Mouse (Mus musculus) 3T3-L1 (cell line): Measurements from ENCODE around the gene Ttc28.

Experiments
- DNase-seq: peaks from one replicate; pipeline ENCODE4 v3.0.0-alpha.2; 2015; ENCODE audit warnings: low read depth, low spot score

Gene Ttc28

GRCm38 (mm10) chr5:111085849-111086248, 206.2 kb downstream of the Ttc28 start:
- DNase-seq = no peak

DNA sequence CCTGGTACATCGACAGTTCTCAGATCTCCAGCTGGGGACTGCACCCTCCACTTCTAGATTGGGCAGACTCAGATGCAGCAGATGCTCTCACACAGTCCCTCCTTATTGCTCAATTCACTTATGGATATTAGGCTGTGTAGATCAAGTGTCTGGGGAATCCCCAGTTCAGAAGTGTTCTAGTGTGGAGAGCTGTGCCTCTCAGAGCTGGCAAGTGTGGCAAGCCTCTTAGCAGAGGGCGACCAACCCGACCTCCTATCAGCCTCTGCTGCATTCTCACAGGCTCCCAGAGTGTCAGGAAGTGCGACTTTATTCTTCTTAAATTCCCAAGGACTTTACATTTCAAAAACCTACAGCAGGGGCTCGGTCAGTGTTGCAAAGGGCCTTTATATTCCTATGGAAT, 217.1 kb downstream of the Ttc28 start:
- no peak for DNase-seq

DNA sequence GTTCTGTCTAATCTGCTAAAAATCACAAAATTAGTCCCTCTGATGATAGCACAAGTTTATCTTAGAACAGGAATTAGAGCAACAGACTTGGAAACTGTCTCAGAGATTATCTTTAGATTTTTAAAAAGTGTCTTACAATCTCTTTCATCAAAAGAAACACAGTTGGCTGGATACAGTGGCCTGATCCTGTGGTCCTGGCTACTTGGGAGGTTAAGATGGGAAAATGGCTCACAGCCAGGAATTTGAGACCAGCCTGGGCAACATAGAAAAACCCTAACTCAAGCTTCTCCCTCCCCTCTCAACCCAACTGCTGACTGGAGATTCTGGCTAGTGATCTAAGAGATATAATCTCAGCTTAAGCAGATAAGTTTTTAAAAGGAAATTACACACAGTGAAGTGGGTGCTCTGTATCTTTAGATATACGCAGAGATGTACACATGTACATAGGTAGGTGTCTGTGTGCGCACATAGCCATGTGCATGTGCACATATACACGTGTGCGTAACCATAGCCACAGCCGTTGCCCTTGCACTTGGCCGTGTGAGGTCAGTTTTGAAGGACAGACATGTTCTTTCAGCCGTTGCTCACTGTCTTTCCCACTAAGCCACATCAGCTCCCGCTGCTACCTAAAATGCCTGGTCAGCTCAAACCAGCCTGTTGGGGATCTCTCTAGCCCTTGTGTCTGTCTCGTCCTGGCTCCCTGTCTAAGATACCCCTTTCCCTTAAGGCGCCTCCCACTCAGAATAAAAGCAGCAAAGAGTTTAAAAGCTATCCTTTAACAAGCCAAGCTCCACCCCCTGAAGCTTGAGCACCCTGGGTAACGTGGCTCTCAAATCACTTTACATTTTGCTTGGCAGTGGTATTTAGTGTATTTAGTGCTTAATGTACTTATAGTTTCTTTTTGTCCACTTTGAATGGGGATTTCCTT, 217.9 kb downstream of the Ttc28 start:
- DNase-seq = no peak

GRCm38 (mm10) chr5:111098516-111099274, 219.1 kb downstream of the Ttc28 start:
- peak; percentile 65 for DNase-seq

GRCm38 (mm10) chr5:111100585-111100984, 221.0 kb downstream of the Ttc28 start:
- no peak for DNase-seq

GRCm38 (mm10) chr5:111101383-111101932, 221.9 kb downstream of the Ttc28 start:
- DNase-seq = no peak

DNA sequence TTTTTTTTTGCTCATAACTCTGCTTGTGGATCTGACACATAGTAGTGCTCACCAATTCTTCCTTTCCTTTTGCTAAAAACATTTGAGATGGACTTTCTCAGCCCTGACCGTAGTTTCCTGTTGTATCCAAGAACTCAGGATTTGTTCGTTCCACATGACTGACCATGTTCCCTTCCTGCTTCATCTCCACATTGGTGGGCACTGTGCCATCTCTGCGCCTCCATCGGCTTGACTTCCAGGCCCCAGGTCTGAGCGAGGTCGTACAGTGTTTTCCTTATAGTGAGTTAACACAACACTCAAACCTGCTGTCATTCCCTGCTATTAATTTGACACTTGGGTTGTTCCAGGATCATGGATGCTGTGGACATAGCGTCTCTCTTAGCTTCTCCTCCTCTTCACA, 225.2 kb downstream of the Ttc28 start:
- no peak for DNase-seq

DNA sequence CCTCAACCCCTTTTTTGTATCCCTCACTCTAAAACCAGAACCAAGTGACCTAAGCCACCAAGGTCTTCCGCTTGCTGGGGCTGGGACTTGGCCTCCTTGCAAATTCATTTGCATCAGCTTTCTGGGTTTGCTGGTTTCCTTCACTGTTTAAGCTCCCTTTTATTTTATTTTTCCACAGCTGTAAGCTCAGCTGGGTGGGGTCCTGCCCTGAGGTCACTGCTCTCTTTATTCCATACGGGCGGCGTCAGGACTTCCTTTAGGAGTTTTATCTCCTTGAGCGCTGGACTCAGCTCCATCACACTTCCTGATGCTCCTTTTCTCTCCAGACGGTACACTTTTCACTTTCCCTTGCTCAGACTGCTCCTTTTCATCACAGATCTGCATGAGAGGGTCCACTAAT, 231.8 kb downstream of the Ttc28 start:
- no peak for DNase-seq

DNA sequence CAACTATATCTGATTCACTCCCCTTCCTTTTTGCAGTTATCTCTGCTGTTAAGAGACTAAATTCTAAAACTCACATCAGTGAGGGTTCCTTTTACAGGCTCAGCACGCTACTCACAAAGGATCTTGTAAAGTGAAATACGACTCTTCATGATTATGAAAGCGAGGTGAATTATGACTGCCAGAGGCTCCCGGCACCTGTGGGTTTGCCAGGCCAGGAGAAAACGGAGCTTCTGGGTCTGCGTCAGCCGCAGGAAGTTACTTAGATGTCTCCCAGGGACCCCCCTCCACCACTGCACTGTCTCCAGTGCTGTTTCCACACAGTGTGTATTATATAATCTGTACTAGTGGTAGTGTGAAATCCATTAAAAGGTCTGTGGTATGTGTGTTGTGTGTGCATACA, 233.6 kb downstream of the Ttc28 start:
- no peak for DNase-seq

DNA sequence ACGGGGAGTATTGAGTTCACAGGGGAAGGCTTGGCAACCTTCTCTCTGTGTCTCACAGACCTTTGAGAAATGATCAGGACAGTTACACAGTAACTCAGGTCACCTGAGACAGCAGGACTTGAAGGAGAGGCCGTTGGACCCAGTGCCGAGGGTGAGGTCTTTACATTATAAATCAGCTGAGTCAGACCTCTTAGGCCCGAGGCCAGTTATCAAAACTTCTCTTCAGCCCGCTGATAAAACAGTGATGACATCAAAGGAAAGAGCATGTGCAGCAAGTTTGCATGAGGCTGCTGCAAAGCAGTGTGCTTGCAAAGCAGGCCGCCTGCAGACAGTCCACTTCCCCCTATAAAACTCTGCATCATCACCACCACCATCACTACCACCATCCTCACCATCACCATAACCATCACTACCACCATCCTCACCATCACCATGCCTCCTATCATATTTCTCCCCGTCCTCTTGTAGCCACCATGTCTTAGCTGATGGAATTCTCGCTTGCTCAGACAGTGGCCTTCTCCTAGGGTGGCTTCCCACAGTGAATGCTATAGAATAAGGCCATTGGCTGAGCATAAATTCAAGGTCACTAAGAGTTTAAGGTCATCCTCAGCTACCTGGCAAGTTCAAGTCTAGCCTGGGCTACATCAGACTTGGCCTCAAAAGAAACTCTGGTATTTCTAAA, 234.2 kb downstream of the Ttc28 start:
- DNase-seq = no peak

GRCm38 (mm10) chr5:111114597-111114996, 235.0 kb downstream of the Ttc28 start:
- no peak for DNase-seq

DNA sequence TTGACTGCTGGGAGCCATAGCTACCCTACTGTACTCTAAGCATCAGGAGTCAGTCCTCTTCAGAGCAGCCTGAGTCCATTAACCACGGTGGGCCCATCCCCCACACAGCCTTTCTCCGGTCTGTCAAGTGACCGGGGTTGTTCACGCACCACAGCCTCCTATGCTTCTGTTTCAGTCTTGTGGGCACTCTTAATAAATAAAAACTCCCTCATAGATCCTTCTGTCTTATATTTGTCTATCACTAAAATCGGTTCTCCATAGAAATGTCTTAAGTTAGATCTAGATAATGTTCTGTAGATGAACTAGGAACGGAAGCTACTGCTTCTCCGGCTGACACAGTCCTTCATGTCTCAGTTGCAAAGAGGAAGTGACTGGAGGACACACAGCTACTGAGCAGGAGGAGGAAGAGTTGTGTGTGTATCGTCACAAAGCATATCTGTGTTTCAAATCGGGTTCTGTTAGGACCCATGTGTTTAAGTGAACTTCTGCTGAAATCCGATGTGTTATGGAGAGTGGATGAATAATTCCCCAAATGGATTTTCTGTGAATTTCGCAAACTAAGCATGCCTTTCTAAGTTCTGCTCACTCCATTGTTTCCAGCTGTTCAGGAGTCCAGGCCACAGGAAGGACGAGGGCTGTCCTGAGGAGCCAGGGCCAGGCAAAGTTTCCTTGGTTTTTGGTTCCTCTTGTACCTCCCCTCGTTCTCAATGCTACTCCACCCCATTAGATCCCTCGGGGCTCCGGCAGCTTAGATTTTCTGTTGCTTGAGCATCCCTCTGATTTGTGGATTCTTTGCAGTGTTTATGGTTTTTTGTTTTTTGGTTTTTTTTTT, 236.1 kb downstream of the Ttc28 start:
- no peak for DNase-seq

DNA sequence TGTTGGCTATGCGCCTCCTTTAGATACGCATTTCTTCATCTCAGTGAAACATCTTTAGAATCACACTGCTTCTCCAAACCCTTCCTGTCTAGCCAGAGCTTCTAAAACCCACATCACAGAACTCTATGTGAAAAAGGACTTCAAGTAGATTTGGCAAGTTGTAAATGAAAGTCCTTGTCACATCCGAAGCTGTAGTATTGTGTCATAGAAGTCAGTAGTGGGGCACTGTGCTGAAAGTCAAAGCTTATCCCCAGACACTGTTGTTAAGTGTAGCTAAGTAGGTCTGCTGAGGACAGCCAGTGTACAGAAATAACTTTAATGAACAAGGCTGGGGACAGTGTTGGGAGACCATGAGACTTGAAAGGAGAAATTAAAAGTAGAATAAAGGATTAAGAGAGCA, 240.2 kb downstream of the Ttc28 start:
- no peak for DNase-seq

GRCm38 (mm10) chr5:111120298-111120697, 240.7 kb downstream of the Ttc28 start:
- DNase-seq = no peak

DNA sequence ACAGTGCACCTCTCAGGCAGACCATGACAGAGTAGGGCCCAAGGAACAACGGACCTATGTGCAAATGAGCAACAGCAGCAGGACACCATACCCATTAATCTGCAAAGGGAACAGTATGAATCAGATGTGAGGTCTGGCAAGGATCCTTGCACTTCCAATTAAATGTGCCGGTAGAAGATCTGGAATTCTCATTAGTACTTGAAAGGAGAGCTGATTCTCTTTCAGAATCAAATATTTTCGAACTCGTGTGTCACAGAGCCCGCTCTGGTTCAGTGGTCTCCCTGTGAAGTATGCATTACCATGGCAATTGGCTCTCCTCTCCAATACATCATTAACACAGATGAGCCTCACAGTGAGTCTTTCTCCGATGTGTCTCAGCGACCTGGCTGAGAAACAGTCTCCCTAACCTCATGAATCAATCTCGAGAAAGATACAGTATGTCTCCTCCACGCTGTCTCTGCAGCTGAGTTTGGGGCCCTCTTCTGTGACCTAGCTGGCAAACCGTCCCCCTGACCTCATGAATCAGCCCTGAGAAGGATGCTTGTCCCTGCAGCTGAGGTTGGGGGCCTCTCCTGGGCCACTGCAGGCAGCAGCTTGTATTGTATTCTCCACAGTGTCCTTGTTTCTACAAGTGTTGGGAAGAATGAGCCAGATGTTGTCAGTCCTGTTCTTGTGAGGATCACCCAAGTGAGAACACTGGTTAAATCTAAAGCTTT, 241.3 kb downstream of the Ttc28 start:
- DNase-seq = peak; percentile 15

- peak; percentile 88 for DNase-seq
These were observed 242.9 kb downstream of the Ttc28 start for GRCm38 (mm10) chr5:111122332-111123049.

DNA sequence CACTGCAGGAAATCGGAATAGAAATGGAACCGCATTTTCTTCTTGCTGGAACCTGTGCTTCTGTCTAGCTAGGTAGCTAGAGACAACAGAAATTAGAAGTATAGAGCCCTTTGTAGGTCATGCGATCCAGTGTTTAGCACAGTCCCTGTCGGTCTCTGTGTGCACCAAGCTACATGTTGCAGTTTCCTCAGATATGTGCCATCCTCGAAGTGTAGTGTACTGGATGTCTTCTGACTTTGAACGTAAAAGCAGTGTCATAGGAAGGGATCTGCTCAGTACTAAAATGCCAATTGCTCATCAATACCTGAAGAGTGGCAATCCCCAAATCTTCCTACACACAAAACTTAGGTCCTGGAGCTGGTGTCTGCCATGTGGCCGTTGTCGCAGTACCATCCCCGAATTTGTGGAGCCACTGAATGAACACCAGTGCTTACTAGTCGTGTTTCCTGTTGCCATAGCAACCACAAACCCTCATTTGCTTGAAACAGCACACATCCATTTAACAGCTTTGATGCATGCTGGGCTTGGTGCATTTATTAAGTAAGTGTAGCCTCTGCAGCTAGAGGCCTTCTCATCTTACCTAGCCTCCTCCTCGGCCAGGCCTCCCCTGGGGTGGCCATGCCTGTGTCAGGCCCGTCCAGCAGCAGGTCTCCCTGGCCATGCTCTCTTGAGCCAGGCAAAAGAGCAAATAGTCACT, 243.6 kb downstream of the Ttc28 start:
- peak; percentile 23 for DNase-seq

- DNase-seq = no peak
These were observed 245.1 kb downstream of the Ttc28 start for GRCm38 (mm10) chr5:111124620-111125200.

DNA sequence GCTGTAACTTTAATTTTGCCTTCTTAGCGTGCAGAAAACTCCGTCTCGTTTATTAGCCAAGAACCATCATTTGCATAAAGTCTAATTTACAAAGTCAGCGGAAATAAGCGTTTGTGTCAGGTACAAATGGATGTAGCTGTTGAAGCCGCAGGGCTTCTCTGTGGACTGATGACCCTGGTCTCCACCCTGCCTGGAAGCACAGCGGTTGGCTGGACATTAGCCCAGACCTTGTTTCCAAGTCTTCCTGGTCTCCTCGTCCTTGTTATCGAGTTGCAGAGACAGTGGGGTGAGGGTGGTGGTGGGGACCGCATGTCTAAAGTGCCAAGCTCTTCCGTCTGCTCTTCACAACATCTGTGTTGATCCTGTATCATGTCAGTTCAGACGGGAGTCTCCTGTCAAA, 246.1 kb downstream of the Ttc28 start:
- no peak for DNase-seq
